Mouse (Mus musculus) megakaryocyte, embryonic 14.5 days (primary cell): ENCODE measurements around the gene Fam166a.

Experiments
- FLI1 ChIP-seq: IDR thresholded peaks from 2 replicates; pipeline ENCODE4 v1.6.1; 2012; ENCODE audit warnings: low read length, inconsistent platforms, mixed read lengths
- GATA1 ChIP-seq: IDR thresholded peaks from 3 replicates; pipeline ENCODE4 v1.6.1; 2012; ENCODE audit warnings: mixed read lengths, low read length, inconsistent platforms, borderline replicate concordance

DNA sequence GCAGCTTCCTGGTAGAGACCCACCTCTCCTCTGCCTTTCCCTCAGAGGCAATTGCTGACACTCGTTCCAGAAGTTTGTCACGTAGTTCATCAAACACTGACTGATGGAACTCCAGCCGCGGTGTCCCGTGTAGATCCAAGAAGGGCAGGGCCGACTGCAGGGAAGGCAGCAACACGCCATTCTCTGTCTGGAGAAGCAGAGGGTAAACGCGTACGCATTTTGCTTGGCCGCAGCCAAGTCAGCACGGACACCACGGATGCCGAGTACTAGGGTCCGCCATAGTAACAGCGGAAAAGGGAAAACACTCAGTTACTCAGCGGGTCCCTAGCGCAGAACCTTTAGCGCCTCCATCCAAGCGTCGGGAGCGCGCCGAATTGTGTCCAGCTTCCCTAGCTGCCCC is 7.9 kb upstream of the Fam166a start:
- TF ChIP-seq GATA1 (no peak), FLI1 (no peak)
